In the genomic region with DNA sequence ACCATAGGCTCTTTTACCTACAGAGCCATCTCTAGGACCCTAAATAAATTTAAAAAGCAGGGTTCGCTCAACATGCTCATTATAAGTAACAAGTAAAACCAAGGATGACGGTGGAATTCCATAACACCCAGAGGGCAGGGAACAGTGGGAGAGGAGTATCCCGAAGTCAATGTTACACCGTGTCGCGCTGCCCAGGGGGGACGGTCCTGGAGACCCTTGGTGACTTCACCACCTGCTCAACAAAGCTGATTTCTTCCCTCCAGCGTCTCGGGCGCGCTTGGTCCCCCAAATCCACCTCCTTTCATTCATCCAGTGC, we compare ENCODE assay signal across 8 mouse cellular contexts. TPM values are rescaled to one million over a fixed set of nuclear protein-coding genes. Genes with fewer than 3 reads are reported as not detected.
DNase-seq lines count a peak whose midpoint lies in the region; ATAC-seq lines count a peak whose summit lies in the region.

No protein-coding gene starts in this region.

- DNase-seq in heart, adult 9 months (ENCODE audit: low spot score in 2 of 2) = no peak
- DNase-seq in brain, adult 2 months (ENCODE audit: low read depth, low spot score) = peak; percentile 7
- peak; percentile 97 for DNase-seq in midbrain, embryonic 11.5 days (ENCODE audit: low spot score, missing footprints)
- DNase-seq in frontal cortex, postnatal 10 days (ENCODE audit: low spot score in 2 of 2) = no peak
- DNase-seq in adrenal gland, postnatal 25 days = no peak

- H3K27me3 ChIP-seq in heart, embryonic 15.5 days = no peaks in the 10 kb centered on the region
- H3K27me3 ChIP-seq in hindbrain, embryonic 12.5 days = peaks cover 10% of the 10 kb centered on the region; the same call in 1 of the 2 replicates
- H3K27me3 ChIP-seq in midbrain, embryonic 11.5 days (ENCODE audit: control insufficient read depth, insufficient read depth, low read length) = peaks cover 3% of the 10 kb centered on the region; the same call in 1 of the 2 replicates

- H3K9me3 ChIP-seq in heart, embryonic 15.5 days (replicated peaks) = no peaks in the 10 kb centered on the region
- H3K9me3 ChIP-seq in hindbrain, embryonic 12.5 days (replicated peaks) = no peaks in the 10 kb centered on the region
- H3K9me3 ChIP-seq in midbrain, embryonic 11.5 days (ENCODE audit: control insufficient read depth, low read length) = no peaks in the 10 kb centered on the region

- peak overlapping the region; percentile 67; the same call in 1 of the 2 replicates for H3K27ac ChIP-seq in heart, embryonic 15.5 days
- H3K27ac ChIP-seq in hindbrain, embryonic 12.5 days = 0 out of 2 replicates have a peak overlapping the region, but pooled peaks have one; percentile 80
- no peak overlapping the region for H3K27ac ChIP-seq in midbrain, embryonic 11.5 days (ENCODE audit: low read depth, low read length)

- H3K4me1 ChIP-seq in heart, embryonic 15.5 days (replicated peaks) = peaks cover 7% of the 10 kb centered on the region; the same call in 1 of the 2 replicates
- peaks cover 4% of the 10 kb centered on the region; the same call in 1 of the 2 replicates for H3K4me1 ChIP-seq in hindbrain, embryonic 12.5 days
- no peaks in the 10 kb centered on the region for H3K4me1 ChIP-seq in midbrain, embryonic 11.5 days (ENCODE audit: control insufficient read depth, insufficient read depth, low read length)

- peak overlapping the region; percentile 87 for H3K4me2 ChIP-seq in heart, embryonic 15.5 days
- H3K4me2 ChIP-seq in hindbrain, embryonic 12.5 days (replicated peaks) = peak overlapping the region; percentile 75
- peak overlapping the region; percentile 78 for H3K4me2 ChIP-seq in midbrain, embryonic 11.5 days

- peak overlapping the region; percentile 70 for H3K4me3 ChIP-seq in heart, embryonic 15.5 days
- peak overlapping the region; percentile 57 for H3K4me3 ChIP-seq in hindbrain, embryonic 12.5 days
- H3K4me3 ChIP-seq in midbrain, embryonic 11.5 days (ENCODE audit: low read depth, low read length) = peak overlapping the region; percentile 55

- no peaks in the 10 kb centered on the region for H3K36me3 ChIP-seq in heart, embryonic 15.5 days
- no peaks in the 10 kb centered on the region for H3K36me3 ChIP-seq in hindbrain, embryonic 12.5 days
- no peaks in the 10 kb centered on the region for H3K36me3 ChIP-seq in midbrain, embryonic 11.5 days (ENCODE audit: control insufficient read depth, insufficient read depth, low read length)

- ATAC-seq in heart, embryonic 15.5 days (replicated peaks; ENCODE audit: insufficient number of reproducible peaks, insufficient read depth, low FRiP score, low read depth) = no peak
- ATAC-seq in hindbrain, embryonic 12.5 days (ENCODE audit: low FRiP score) = peak; percentile 26; the same call in 1 of the 2 replicates
- ATAC-seq in midbrain, embryonic 11.5 days (ENCODE audit: low FRiP score) = peak; percentile 65
- ATAC-seq in erythroid progenitor cell, adult 5-6 weeks (replicated peaks; ENCODE audit: low FRiP score, poor library complexity, severe bottlenecking) = no peak

- peak overlapping the region; percentile 76 for H3K9ac ChIP-seq in heart, embryonic 15.5 days
- peak overlapping the region; percentile 72 for H3K9ac ChIP-seq in hindbrain, embryonic 12.5 days
- peak overlapping the region; percentile 82 for H3K9ac ChIP-seq in midbrain, embryonic 11.5 days (ENCODE audit: low read length)

- 6% methylated on average over 11 of the region's 11 CpGs for WGBS in heart, embryonic 15.5 days
- 9% methylated on average over 11 of the region's 11 CpGs for WGBS in hindbrain, embryonic 12.5 days
- WGBS in midbrain, embryonic 11.5 days = 7% methylated on average over 11 of the region's 11 CpGs

RNA-seq across cellular contexts. Expression of a gene that starts 43.2 kb away (rescaled TPM):
- 202 and 343 TPM in 2 replicates for polyA plus RNA-seq in heart, embryonic 15.5 days (2015; fragmentation: Nextera tagmentation; extraction: Ambion mirVana)
- 145 and 152 TPM in 2 replicates for polyA plus RNA-seq in hindbrain, embryonic 12.5 days (2016; fragmentation: Nextera tagmentation; extraction: Ambion mirVana)
- 123 and 126 TPM in 2 replicates for polyA plus RNA-seq in midbrain, embryonic 11.5 days (2014; fragmentation: Nextera tagmentation; extraction: Ambion mirVana)
- total RNA-seq in erythroid progenitor cell, adult 5-6 weeks (2015; ENCODE audit: low replicate concordance) = 148 and 178 TPM in 2 replicates
- 230 and 253 TPM in 2 replicates for total RNA-seq in erythroid progenitor cell, adult 5-6 weeks (2017; ENCODE audit: low replicate concordance)
- 115 and 123 TPM in 2 replicates for total RNA-seq in adrenal gland, postnatal 25 days (2021)

Comparison
In these comparisons a context has a peak if more than half of its experiments do, and no peak if none do; other contexts are left out.
1. ATAC-seq: peak in hindbrain, embryonic 12.5 days (single experiment) and midbrain, embryonic 11.5 days (single experiment); none in heart, embryonic 15.5 days (single experiment) and erythroid progenitor cell, adult 5-6 weeks (single experiment).
2. DNase-seq: peak in brain, adult 2 months (single experiment) and midbrain, embryonic 11.5 days (single experiment); none in heart, adult 9 months (0 of 2), frontal cortex, postnatal 10 days (0 of 2) and adrenal gland, postnatal 25 days (single experiment).
3. Peak in every context shown above with its lines, with median percentiles within 50 percentile points of each other: H3K4me2 ChIP-seq, H3K4me3 ChIP-seq and H3K9ac ChIP-seq.